Mouse (Mus musculus) bone marrow, adult 2 months (tissue): ENCODE results near the gene Tubgcp6.

ENCODE experiments used
- CTCF ChIP-seq: fragments of 200-500 bp; IDR thresholded peaks from 2 replicates; pipeline ENCODE4 v1.5.1; 2011; ENCODE audit warnings: low read length, control low read depth; ENCODE audit not compliant: control insufficient read depth, insufficient read depth
- POLR2A ChIP-seq: fragments of 200-500 bp; IDR thresholded peaks from 2 replicates; pipeline ENCODE4 v1.6.1; 2011; ENCODE audit warnings: low read depth, mild to moderate bottlenecking, control low read depth, low read length, borderline replicate concordance; ENCODE audit not compliant: control insufficient read depth

GRCm38 (mm10) chr15:89067609-89068008 is 55.3 kb downstream of the Tubgcp6 start:
- TF ChIP-seq CTCF, result no peak
- no peak for TF ChIP-seq POLR2A
